Mouse (Mus musculus) layer of hippocampus, adult 18-20 months (tissue): ENCODE measurements at regions not wholly inside any gene's neighbourhood (a gene's known extent, or its start where the extent isn't known, plus 50 kb on each side); places are given as distances from the start of the nearest gene placed in this dataset.

Source experiments
- DNase-seq, 2 experiments: peaks; one replicate each; pipeline ENCODE4 v3.0.0; 2022; ENCODE audit warnings: low spot score in 2 of 2

- DNase-seq, result no peak
Observed at GRCm38 (mm10) chr9:104496220-104496619, 50.9 kb upstream of the Cpne4 start.

- DNase-seq, result no peak
Observed at GRCm38 (mm10) chr9:104490696-104491095, 56.4 kb upstream of the Cpne4 start.

- DNase-seq, result no peak
Observed at GRCm38 (mm10) chr9:104489383-104489782, 57.7 kb upstream of the Cpne4 start.

GRCm38 (mm10) chr9:104482440-104482839, 64.6 kb upstream of the Cpne4 start:
- DNase-seq, result no peak

GRCm38 (mm10) chr9:104480683-104481082, 66.4 kb upstream of the Cpne4 start:
- no peak for DNase-seq

- DNase-seq, result no peak
Observed at GRCm38 (mm10) chr9:104474831-104475230, 72.3 kb upstream of the Cpne4 start.

GRCm38 (mm10) chr9:104467238-104467637, 79.8 kb upstream of the Cpne4 start:
- no peak for DNase-seq

GRCm38 (mm10) chr9:104463701-104464100, 83.4 kb upstream of the Cpne4 start:
- DNase-seq, result no peak

- no peak for DNase-seq
Observed at GRCm38 (mm10) chr9:104460133-104460532, 87.0 kb upstream of the Cpne4 start.

GRCm38 (mm10) chr9:104457635-104458034, 89.5 kb upstream of the Cpne4 start:
- peak; percentile 11 to 73 for DNase-seq

GRCm38 (mm10) chr9:104448577-104449165, 98.4 kb upstream of the Cpne4 start:
- no peak for DNase-seq

- DNase-seq, result peak; percentile 3 to 52
Observed at GRCm38 (mm10) chr9:104444906-104445305, 102.2 kb upstream of the Cpne4 start.

- no peak for DNase-seq
Observed at GRCm38 (mm10) chr9:104443236-104443635, 103.8 kb upstream of the Cpne4 start.

GRCm38 (mm10) chr9:104413021-104413420, 75.5 kb upstream of the Acpp start:
- DNase-seq, result no peak

- peak; percentile 28 to 69 for DNase-seq
Observed at GRCm38 (mm10) chr9:104410211-104410610, 72.7 kb upstream of the Acpp start.

GRCm38 (mm10) chr9:104409381-104409780, 71.8 kb upstream of the Acpp start:
- DNase-seq, result peak in 1 of 2 experiments; percentile 12

GRCm38 (mm10) chr9:104408571-104409294, 71.2 kb upstream of the Acpp start:
- DNase-seq, result peak; percentile 56 to 67

- peak in 1 of 2 experiments; percentile 5 for DNase-seq
Observed at GRCm38 (mm10) chr9:104407559-104408376, 70.2 kb upstream of the Acpp start.

GRCm38 (mm10) chr9:104407011-104407410, 69.5 kb upstream of the Acpp start:
- DNase-seq, result no peak

GRCm38 (mm10) chr9:104406491-104406890, 68.9 kb upstream of the Acpp start:
- no peak for DNase-seq

GRCm38 (mm10) chr9:104403863-104404262, 66.3 kb upstream of the Acpp start:
- DNase-seq, result peak in 1 of 2 experiments; percentile 2

- DNase-seq, result no peak
Observed at GRCm38 (mm10) chr9:104401673-104402072, 64.1 kb upstream of the Acpp start.
